Mouse (Mus musculus) MEL (cell line): Measurements from ENCODE around the gene Otogl. TPM values are rescaled to one million over a fixed set of nuclear protein-coding genes. Genes with fewer than 3 reads are reported as not detected.

Source experiments
- DNase-seq: peaks from one replicate; pipeline ENCODE4 v3.0.0; 2011; ENCODE audit warnings: low read depth, low spot score
- H3K27ac ChIP-seq: 2 replicates; pipeline ENCODE4 v1.5.1; 2012; ENCODE audit warnings: low read depth, mild to moderate bottlenecking, control low read depth, low read length, moderate library complexity; ENCODE audit not compliant: control insufficient read depth
- H3K27me3 ChIP-seq, 2 experiments: fragments of 150-350 bp in 1 of 2; sonication (generic) in 1 of 2; 2 replicates each; pipeline ENCODE4 v1.6.1; 2012; ENCODE audit warnings: low read length in 2 of 2, mild to moderate bottlenecking in 2 of 2, improper control_type of control experiment in 1 of 2, moderate library complexity in 1 of 2; ENCODE audit not compliant: insufficient read depth in 2 of 2, control insufficient read depth in 1 of 2
- H3K36me3 ChIP-seq, 2 experiments: 2 replicates each; pipeline ENCODE4 v1.6.1; 2012 to 2014; ENCODE audit warnings: low read length in 2 of 2, improper control_type of control experiment in 1 of 2, inconsistent platforms in 1 of 2, mild to moderate bottlenecking in 1 of 2; ENCODE audit not compliant: insufficient read depth in 2 of 2, control insufficient read depth in 1 of 2
- H3K4me1 ChIP-seq, 2 experiments: fragments of 150-350 bp in 1 of 2; sonication (generic) in 1 of 2; 2 replicates each; pipeline ENCODE4 v1.6.1; 2012; ENCODE audit warnings: low read length in 2 of 2, improper control_type of control experiment in 1 of 2, mild to moderate bottlenecking in 1 of 2; ENCODE audit not compliant: insufficient read depth in 2 of 2, control insufficient read depth in 1 of 2
- H3K4me3 ChIP-seq, 2 experiments: fragments of 150-350 bp in 1 of 2; sonication (generic) in 1 of 2; 2 replicates each; pipeline ENCODE4 v1.5.1; 2012; ENCODE audit warnings: low read depth in 2 of 2, low read length in 2 of 2, mild to moderate bottlenecking in 2 of 2, moderate library complexity in 2 of 2, control low read depth in 1 of 2, improper control_type of control experiment in 1 of 2; ENCODE audit not compliant: control insufficient read depth in 1 of 2, insufficient read depth in 1 of 2
- H3K79me2 ChIP-seq: 2 replicates; pipeline ENCODE4 v1.6.1; 2012; ENCODE audit warnings: mild to moderate bottlenecking, low read length, moderate library complexity; ENCODE audit not compliant: control insufficient read depth, poor library complexity, insufficient read depth
- H3K9ac ChIP-seq: 2 replicates; pipeline ENCODE4 v1.6.1; 2012; ENCODE audit warnings: low read depth, mild to moderate bottlenecking, control low read depth, low read length, moderate library complexity; ENCODE audit not compliant: control insufficient read depth, poor library complexity, severe bottlenecking
- H3K9me3 ChIP-seq: fragments of 150-350 bp; sonication (generic); replicated peaks from 2 replicates; pipeline ENCODE4 v1.6.1; 2012; ENCODE audit warnings: mild to moderate bottlenecking, low read length, improper control_type of control experiment, moderate library complexity; ENCODE audit not compliant: insufficient read depth
- CTCF ChIP-seq, 3 experiments: IDR thresholded peaks in 2 of 3; conservative IDR thresholded peaks in 1 of 3; 2 replicates each; pipeline ENCODE4 v1.5.1; 2011 to 2012; ENCODE audit warnings: low read length in 3 of 3, low read depth in 2 of 3, mild to moderate bottlenecking in 2 of 3, improper control_type of control experiment in 1 of 3, inconsistent platforms in 1 of 3, mixed read lengths in 1 of 3, moderate library complexity in 1 of 3; ENCODE audit not compliant: control insufficient read depth in 1 of 3, insufficient read depth in 1 of 3, poor library complexity in 1 of 3, severe bottlenecking in 1 of 3
- ETS1 ChIP-seq: IDR thresholded peaks from 2 replicates; pipeline ENCODE4 v1.6.1; 2012; ENCODE audit warnings: low read depth, mild to moderate bottlenecking, inconsistent platforms, low read length, improper control_type of control experiment, moderate library complexity
- JUND ChIP-seq: IDR thresholded peaks from 2 replicates; pipeline ENCODE4 v1.6.1; 2011; ENCODE audit warnings: low read depth, mild to moderate bottlenecking, improper control_type of control experiment, low read length
- MAFK ChIP-seq: IDR thresholded peaks from 2 replicates; pipeline ENCODE4 v1.6.1; 2011; ENCODE audit warnings: low read depth, mild to moderate bottlenecking, low read length, improper control_type of control experiment, borderline replicate concordance
- MAZ ChIP-seq: IDR thresholded peaks from 2 replicates; pipeline ENCODE4 v1.6.1; 2012; ENCODE audit warnings: low read depth, mild to moderate bottlenecking, inconsistent platforms, low read length, improper control_type of control experiment
- MEF2A ChIP-seq: IDR thresholded peaks from 2 replicates; pipeline ENCODE4 v1.6.1; 2014; ENCODE audit warnings: low read depth, mild to moderate bottlenecking, inconsistent platforms, low read length, improper control_type of control experiment; ENCODE audit not compliant: poor library complexity, insufficient replicate concordance, severe bottlenecking; ENCODE audit errors: extremely low read depth
- MYB ChIP-seq: IDR thresholded peaks from 2 replicates; pipeline ENCODE4 v1.6.1; 2011; ENCODE audit warnings: mild to moderate bottlenecking, low read depth, low read length, improper control_type of control experiment
- MYC ChIP-seq: IDR thresholded peaks from 2 replicates; pipeline ENCODE4 v1.6.1; 2011; ENCODE audit warnings: low read depth, mild to moderate bottlenecking, low read length, improper control_type of control experiment, moderate library complexity
- POLR2AphosphoS5 ChIP-seq: IDR thresholded peaks from 2 replicates; pipeline ENCODE4 v1.6.1; 2012; ENCODE audit warnings: low read depth, borderline replicate concordance, mild to moderate bottlenecking, inconsistent platforms, low read length, moderate library complexity, mixed read lengths
- RAD21 ChIP-seq: IDR thresholded peaks from 2 replicates; pipeline ENCODE4 v1.6.1; 2011; ENCODE audit warnings: mild to moderate bottlenecking, low read depth, low read length, improper control_type of control experiment
- UBTF ChIP-seq: IDR thresholded peaks from 2 replicates; pipeline ENCODE4 v1.6.1; 2012; ENCODE audit warnings: low read depth, mild to moderate bottlenecking, inconsistent platforms, low read length, improper control_type of control experiment, moderate library complexity, borderline replicate concordance; ENCODE audit not compliant: insufficient read depth
- ZNF384 ChIP-seq: IDR thresholded peaks from 2 replicates; pipeline ENCODE4 v1.6.1; 2012; ENCODE audit warnings: low read depth, mild to moderate bottlenecking, inconsistent platforms, low read length, improper control_type of control experiment
- polyA plus RNA-seq, 2 experiments: library from polyadenylated mRNA; stranded (reverse) in 1 of 2; unstranded in 1 of 2; fragments of >175 nt in 1 of 2; fragments of >200 nt in 1 of 2; gene quantifications; 2 replicates each; pipeline versions ENCODE4 v1.2.1 to v1.2.4; 2012; ENCODE audit warnings: low replicate concordance in 2 of 2, low read depth in 1 of 2; ENCODE audit not compliant: insufficient read length in 2 of 2, insufficient read depth in 1 of 2, missing spikeins in 1 of 2
- total RNA-seq: library from RNA; depleted of rRNA; stranded (reverse); fragments of 300-350 nt; gene quantifications from 2 replicates; pipeline ENCODE4 v1.2.3, GENCODE M21; 2012

The Otogl gene
- total and polyA plus RNA-seq, 3 experiments: not detected

DNA sequence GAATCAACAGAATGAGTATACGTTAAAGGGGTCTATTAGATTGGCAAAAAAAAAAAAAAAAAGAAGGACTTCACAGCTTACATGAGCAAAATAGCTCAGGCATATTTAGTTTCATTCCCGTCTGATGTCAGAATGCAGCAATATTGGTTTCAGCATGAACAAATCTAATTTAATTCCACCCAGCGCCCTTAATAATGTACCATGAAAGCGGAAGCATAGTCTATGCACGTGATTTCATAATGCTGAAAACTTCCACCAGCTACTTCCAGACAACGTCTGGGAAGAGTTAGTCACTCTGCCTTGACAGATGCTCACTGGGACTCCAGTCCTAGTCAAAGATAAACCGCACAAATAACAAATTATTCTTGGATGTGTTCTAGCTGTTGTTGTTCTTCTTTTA, 176.5 kb downstream of the Otogl start:
- H3K9me3 ChIP-seq: no peaks in the 10 kb centered on the region
- no peak overlapping the region for H3K9ac ChIP-seq
- no peaks in the 10 kb centered on the region for H3K79me2 ChIP-seq
- no peak overlapping the region for H3K4me3 ChIP-seq
- H3K36me3 ChIP-seq: no peaks in the 10 kb centered on the region
- DNase-seq: no peak
- no peak for TF ChIP-seq MAFK
- no peak for TF ChIP-seq CTCF (IDR thresholded peaks at IDR 0.05 in 2 of 3, conservative IDR thresholded peaks at IDR 0.05 in 1 of 3; ENCODE audit: control insufficient read depth in 1 of 3, insufficient read depth in 1 of 3, low read depth in 2 of 3, low read length in 3 of 3, poor library complexity in 1 of 3, severe bottlenecking in 1 of 3)
- TF ChIP-seq MEF2A: no peak
- no peak for TF ChIP-seq POLR2AphosphoS5
- no peak for TF ChIP-seq UBTF
- TF ChIP-seq ZNF384: no peak
- no peak for TF ChIP-seq RAD21
- TF ChIP-seq JUND: no peak
- no peak for TF ChIP-seq MAZ
- H3K27ac ChIP-seq: no peak overlapping the region
- H3K4me1 ChIP-seq: no peaks in the 10 kb centered on the region
- no peaks in the 10 kb centered on the region for H3K27me3 ChIP-seq

- no peak overlapping the region for H3K4me3 ChIP-seq
- H3K79me2 ChIP-seq: no peaks in the 10 kb centered on the region
- no peak for DNase-seq
- no peak overlapping the region for H3K9ac ChIP-seq
- no peaks in the 10 kb centered on the region for H3K9me3 ChIP-seq
- no peaks in the 10 kb centered on the region for H3K36me3 ChIP-seq
- H3K4me1 ChIP-seq: no peaks in the 10 kb centered on the region
- H3K27me3 ChIP-seq: no peaks in the 10 kb centered on the region
- TF ChIP-seq MYB: no peak
- TF ChIP-seq MYC: no peak
- H3K27ac ChIP-seq: no peak overlapping the region
Observed at GRCm38 (mm10) chr10:107734327-107734726, 177.6 kb downstream of the Otogl start.

DNA sequence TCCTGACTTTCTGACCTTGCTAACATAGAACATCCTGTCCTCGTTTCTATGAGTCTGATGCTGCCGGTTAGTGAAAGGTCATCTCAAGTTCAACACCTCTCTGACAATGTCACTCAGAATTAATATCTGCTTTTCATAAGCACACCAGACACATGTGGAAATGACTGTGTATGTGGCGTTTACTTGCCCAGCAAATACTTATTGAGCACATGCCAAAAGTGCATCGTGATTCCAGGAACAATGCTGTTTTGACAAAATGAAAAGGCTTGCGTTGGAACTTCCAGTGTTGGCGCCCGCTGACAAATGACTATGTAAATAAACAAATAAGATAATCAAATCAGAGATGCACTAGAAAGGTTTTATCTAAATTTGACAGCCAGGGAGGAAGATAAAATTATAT, 186.3 kb downstream of the Otogl start:
- Histone ChIP-seq H3K4me3 (no peak overlapping the region), H3K79me2 (no peaks in the 10 kb centered on the region), H3K27ac (no peak overlapping the region), H3K9me3 (no peaks in the 10 kb centered on the region), H3K36me3 (no peaks in the 10 kb centered on the region), H3K4me1 (no peaks in the 10 kb centered on the region), H3K27me3 (no peaks in the 10 kb centered on the region), H3K9ac (no peak overlapping the region)
- DNase-seq: no peak
- no peak for TF ChIP-seq ETS1
